Mouse (Mus musculus): ENCODE data around the gene Gmds.

Gene Gmds

DNA sequence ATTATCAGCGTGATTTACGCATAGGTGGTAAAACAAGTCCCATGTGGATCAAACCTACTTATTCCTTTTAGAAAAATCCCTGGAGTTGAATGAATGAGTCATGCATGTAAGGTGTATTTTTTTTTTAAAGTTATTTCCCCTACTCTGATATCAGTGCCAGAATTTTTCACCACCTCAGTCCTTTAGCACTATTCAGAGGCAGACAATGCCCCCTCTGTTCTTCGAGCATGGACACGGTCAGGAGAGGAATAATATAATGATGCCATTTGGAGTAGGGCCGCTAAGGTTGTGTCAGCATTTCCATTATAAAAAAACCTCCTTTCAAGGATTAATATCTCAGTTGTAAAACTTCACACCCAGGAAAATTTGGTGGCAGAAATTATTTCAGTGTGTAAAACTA lies 301.6 kb downstream of the Gmds start:
- DNase-seq (ENCODE audit: extremely low read depth, low read depth, low spot score) = no peak

DNA sequence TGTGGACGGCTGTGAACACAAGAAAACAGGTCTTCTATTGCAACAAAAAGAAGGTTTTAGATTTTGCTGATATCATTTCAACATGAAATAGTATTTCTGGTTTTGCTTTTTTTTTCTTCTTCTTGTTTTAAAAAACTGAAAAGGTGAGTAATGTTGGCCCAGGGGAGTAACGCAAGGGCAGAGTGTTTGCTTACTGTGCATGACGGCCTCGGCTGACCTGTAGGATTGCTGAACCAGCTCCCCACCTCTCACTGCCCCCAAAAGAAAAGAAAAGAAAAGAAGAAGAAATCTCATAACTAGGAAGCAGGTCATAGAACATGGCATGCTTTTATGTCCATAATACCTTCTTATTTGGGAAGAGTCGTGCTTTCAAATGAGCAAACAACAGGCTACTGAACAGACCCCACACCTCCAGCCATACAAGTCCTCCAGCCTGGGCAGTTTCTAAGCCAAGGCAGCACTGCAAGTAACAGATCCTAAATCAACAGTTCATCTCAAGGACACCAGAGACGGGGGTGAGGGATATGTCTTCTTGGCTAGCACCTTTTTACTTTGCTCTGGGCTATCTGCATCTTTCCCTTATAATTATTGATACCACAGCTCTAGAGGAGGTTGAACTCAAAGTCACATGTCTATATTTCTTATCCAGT lies 303.6 kb downstream of the Gmds start:
- DNase-seq (ENCODE audit: extremely low read depth, low read depth, low spot score) = no peak

DNA sequence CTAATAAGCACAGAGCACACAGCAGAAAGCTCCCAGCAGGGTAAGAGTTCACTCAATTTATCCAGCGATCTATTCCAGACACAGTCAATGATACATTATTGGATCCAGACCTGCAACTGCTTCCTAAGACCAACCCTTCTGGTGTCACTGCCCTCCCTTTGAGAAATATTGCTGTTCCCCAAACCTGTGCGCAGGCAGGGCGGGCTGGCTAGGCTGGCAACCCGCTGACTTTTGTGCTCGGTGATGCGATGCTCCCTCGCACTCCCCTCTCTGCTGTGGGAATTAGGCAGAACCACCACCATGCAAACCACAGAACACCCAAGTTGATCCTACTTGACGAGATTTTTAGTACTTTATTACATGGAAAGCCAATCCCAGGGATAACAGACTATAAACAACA lies 304.4 kb downstream of the Gmds start:
- DNase-seq (ENCODE audit: extremely low read depth, low read depth, low spot score) = no peak

DNA sequence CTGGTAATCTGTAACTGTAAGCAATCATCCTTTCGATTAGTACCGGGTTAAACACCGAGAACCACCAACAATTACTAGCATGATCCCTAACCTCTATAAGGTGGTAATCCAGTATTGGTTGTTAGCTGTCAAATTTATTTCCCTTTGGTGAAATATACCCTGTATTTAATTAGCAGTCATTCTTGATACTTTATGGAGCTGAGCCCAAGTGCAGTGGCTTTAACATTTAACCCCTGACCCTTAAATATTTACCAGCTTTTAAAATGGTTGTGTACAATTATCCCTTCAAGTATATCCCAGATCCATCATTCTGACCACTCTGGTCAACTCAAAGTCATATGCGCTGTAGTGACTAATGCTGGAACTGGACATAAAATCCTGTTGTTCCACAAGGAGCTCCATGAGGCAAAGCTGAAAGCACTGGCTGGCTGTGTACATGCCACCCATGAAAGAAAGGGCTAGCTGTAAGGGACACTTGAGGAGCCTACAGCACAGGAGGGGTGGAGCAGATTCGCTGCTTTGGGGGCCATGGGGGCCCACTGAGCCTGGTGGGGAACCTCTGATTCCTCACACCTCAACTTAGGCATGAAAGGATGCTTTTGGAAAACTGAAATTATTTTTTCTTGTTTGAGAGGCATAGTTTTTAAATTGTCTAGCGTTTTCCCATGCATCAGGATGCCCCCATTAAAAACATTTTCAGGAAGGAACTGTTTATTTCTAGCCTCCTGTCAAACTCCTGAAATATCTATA lies 312.1 kb downstream of the Gmds start:
- no peak for DNase-seq (ENCODE audit: extremely low read depth, low read depth, low spot score)

DNA sequence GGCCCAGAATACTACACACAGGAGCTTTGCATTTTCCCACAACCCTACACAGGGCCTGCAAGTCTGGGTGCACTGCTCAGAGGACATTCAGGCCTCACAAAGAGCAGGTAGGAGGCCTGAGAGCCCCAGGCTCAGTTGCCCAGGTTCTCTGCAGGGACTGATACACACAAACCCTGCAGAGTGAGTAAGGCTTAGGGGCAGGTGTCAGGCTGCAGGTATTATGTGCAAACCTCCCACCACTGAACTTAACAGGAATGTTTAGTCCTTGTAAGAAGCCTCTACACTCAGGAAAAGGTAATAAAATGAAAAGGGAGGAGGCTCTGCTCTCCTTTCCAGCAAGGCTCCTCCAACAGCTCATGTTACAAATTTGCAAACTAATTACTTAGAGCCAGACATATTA lies 313.7 kb downstream of the Gmds start:
- no peak for DNase-seq (ENCODE audit: extremely low read depth, low read depth, low spot score)

DNA sequence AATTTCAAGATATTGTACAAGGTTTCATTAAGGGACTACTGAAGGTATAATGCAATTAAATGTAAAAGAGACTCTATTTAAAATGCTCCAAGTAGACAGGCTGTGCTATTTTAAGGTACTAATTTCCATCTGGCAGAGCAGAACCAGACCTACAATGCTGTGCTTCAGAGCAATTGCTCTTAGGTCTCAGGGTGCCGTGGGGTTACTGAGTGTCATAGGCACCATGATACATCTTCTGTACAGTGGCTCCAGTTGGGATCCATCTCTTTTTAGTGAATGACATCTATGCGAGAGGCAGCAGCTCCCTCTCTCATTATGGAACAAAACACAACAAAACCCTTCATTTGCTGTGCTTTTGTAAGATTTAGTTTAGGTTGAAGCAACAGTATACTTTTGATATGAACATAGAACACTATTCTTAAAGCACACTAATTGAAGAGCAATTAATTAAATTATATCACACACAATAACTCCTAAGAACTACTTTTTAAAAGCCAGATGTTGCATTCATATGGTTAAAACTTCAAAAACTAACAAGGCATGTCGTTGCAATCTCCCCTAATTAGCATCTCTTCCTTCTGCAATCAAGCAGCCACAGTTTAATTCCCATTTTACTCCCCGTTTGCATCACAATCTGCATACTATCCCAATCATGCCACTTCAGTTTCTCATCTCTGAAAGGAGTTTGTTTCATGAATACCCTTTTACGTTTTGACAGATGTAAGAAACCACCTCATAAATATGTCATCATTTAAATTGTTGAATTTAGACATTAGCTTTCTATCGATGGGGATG lies 317.9 kb downstream of the Gmds start:
- no peak for DNase-seq (ENCODE audit: extremely low read depth, low read depth, low spot score)

DNA sequence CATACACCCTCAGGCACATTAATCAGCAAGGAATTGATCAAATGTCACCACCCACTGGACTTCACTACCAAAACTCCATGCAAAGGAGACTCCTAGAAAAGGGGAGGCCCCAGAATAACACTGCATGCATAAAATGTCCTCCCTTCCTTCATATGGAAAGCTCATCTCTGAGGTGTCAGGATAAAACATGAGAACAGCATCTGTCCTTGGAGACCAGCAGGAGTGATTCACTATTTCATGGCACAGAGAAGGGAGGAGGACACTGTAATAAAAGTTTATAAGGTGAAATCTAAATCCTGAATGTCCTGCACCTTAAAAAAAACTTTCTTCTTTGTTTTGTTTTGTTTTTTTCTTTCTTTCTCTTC lies 319.3 kb downstream of the Gmds start:
- DNase-seq (ENCODE audit: extremely low read depth, low read depth, low spot score) = no peak

DNA sequence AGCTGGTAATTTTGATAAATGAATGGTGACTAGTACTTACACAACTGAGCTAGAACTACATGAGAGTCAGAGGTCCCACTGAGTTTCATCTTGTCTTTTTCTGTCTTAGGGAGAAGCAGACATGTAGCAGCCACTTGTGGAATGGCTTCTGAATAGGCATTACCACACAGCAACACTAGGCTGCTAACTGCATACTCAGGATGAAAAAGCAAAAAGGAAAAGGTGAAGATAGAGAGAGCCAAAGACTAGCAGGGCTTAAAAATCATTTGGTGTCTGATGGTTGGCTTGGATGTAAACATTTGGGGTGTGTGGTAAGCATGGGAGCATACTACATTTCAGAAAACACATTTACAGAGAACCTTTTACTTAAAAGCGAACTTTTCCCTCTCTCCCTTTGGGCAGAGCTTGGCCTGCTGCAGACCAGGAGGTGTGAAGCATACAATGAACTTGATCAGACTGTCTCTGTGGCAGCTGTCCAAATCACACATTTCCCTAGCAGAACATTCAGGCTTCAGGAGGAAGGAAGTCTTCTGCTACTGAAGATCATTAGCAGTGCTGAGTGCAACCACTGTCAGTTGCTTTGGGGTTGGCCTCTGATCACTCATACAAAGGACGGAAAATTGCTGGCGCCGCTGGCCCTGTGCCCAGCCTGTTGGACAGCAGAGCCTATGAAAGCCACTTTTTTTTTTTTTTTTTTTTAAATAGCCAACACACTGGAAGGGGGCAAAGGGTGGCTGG lies 319.9 kb downstream of the Gmds start:
- DNase-seq (ENCODE audit: extremely low read depth, low read depth, low spot score) = no peak

DNA sequence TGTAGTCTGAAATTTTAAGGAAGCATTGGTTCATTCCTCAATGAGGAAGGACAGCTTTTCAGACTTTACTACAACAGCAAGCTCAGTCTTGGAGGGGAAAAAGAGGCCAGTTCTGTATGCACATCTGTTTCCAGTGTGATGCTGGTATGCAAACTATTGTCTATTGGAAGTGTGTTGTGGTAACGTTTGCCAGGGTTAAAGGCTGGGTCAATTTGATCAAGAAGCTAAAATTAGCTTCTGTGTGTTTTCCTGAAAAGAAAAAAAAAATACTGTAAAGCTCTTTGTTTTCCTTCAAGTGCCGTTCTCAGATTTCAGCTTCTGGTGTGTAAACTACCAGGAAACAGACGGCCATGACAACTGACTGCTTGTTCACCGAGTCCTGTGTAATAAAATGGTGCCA lies 329.7 kb downstream of the Gmds start:
- DNase-seq (ENCODE audit: extremely low read depth, low read depth, low spot score) = no peak

DNA sequence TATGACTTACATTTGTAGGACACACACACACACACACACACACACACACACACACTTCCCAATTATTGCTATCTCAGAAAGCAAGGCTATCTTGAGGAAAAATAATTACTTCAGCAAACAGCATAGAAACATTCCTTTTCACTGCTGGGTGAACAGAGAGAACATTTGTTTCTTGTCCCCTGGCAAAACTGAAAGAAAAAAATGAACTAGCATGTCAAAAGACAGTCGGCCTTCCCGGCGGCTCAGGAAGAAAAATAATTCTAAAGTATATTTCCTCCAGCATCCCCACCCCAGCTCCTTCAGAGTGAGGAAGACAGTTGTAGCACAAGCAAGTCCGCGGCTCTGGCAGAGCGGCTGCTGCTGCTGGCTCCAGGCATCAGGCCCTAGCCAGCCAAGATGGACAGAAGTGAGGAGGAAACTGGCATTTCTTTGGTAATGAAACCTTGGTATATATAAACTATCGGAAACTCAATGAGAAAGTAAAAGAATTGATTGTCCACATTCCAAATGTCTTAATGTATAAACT lies 330.4 kb downstream of the Gmds start:
- DNase-seq (ENCODE audit: extremely low read depth, low read depth, low spot score) = no peak

DNA sequence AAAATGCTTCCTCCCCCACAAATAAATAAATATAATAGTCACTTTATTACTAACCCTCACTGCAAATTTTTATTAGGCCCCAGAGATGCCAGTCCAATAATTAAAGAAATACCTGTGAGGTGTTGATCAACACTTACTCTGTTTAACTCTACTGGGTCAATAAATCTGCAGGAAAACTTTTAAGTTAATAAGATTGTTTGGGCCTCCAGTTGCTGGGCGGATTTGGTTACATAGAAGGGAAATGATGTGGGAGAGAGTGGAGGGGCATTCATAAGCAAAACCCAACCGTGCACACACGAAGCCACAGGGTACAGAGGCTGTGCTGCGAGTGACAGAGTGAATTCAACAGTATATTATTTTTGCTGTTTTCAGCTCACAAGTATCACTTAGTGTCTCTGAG lies 345.1 kb downstream of the Gmds start:
- DNase-seq (ENCODE audit: extremely low read depth, low read depth, low spot score) = no peak

DNA sequence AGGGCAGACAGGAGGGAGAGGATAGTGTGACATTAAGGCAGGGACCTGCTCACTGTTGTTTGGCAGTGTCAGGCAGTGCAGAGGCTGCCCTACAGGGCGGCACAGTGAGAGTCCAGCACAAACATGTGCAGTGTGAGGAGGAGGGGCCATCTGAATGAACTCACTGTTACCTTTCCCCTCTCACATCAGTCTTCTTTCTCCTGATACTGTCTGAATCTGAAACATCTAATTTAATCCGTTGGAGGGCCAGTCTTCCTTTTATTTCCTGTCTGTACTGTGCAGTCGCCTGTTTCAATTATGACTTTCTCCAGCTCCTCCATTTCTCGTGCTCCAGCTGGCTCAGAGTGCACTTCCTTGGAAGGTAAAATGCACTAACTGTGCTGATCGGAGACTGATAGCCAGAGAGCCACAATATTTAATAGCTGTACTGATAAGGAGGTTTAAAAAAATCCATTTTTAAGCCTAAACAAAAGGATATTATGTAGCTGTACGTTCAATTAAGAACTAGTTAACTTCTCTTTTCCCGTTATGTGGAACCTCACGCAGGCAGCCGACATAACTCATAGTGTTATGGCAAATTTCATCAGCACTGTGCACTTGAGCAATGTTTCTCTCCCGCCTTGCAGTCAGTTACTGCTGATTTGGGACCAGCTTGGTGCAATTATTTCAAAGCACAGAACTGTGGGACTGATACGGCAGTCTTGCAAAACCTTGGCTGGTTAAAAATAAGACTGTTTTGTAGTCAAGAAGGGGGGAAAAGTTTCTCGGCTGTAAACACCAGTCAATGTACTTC lies 345.9 kb downstream of the Gmds start:
- DNase-seq (ENCODE audit: extremely low read depth, low read depth, low spot score) = no peak

DNA sequence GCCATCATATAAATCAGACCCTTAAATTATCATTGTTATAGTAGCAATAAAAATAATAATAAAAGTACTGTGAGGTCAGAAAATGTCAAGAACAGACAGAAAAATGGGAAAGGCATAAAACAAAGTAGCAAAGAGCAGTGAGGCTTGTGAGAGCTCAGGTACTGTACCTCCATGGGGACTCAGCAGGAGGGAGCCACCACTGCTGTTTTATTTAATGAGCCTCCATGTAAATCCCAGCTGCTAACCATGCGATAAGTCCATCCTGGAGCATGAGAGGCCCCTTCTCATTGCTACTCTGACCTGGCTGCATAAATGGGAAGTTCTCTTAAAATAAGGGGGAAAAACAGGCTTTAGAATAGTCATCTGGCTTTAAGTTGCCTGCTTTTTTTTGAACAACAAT lies 357.3 kb downstream of the Gmds start:
- DNase-seq (ENCODE audit: extremely low read depth, low read depth, low spot score) = no peak

DNA sequence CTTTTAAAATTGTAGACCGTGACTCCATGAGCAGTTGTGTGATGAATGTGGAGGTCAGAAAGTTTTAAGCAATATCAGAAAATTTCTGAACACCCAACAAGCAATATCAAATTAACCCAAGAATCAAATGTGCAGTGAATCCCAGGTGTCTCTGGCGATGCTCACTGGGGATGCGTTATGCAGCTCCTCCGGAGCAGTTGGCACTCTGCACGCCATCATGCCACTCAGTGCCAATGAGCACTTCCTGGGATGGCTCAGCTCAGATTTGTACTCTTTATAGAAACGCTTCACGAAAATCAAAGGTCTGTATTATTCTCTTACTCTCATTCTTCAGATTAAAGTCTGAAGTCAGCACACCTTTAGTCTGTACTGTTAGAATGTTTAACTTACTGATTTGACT lies 360.4 kb downstream of the Gmds start:
- DNase-seq (ENCODE audit: extremely low read depth, low read depth, low spot score) = no peak

DNA sequence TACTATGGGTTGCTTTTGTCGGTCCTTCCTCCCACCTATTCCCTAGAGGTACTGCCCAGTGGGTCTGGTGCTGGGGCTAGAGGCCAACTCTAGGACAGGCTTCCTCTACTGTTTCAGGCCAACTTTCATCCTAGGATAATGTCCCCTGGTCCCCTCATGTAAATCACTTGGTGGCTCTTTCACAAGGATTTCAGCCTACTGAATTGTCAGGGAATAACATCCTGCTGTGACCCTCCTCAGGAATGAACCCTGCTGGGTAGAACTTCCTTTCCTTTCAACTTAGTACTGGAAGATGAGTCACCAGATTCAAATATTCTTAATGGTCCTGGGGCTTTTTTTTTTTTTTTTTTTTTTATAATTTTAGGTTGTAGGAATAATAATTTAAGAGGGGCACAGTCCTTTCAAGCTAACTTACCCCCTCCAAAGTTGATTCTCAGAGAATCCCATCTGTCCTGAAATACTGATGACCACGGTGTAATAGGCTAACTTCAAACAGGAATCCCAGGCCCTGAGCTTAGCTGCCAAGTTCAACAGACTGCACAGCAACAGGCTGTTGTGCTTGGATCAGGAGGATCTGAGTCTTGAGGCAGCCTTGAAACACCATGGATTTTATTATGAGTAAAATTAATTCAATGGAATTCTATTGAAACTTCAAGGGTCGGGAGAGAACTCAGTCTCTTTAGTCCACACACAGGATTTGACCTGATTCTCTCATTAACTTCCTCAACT lies 363.6 kb downstream of the Gmds start:
- DNase-seq (ENCODE audit: extremely low read depth, low read depth, low spot score) = no peak

DNA sequence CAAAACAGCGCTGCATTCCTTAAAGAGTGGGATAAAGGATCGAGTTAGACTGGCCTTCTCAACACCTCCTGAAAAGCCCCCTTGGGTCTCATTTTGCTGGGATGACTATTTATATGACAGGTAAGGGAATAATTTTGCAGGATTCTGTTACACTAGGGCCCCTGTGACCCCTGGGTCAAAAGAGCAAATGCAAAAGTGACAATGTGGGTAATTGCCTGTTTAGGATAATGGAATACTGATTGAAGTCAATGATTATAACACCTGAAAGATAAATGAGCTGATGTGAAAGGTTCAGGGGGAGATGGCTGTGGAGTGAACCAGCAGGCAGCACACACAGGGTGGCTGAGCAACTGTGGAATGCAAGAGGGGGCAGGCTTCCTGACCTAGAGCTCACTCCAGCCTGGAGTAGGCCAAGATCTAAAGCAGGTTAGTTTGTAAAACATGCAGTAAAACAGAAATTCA lies 367.5 kb downstream of the Gmds start:
- DNase-seq (ENCODE audit: extremely low read depth, low read depth, low spot score) = no peak

DNA sequence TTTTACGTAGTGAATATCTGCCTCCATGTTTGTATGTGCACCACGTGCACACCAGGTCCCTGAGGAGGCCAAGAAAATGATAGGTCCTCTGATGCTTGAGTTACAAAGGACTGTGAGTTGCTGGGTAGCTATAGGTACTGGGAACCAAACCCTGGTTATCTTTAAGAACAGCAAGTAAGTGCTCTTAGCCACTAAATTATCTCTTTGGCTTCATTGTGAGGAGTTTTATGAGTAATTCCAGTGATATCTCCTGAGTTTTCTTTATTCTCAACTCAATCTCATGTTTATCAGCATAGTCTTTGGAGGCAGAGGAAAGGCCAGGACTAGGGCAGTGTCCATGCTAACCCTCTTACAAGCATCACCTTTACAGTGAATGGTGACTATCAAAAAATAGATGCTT lies 370.3 kb downstream of the Gmds start:
- DNase-seq (ENCODE audit: extremely low read depth, low read depth, low spot score) = no peak

DNA sequence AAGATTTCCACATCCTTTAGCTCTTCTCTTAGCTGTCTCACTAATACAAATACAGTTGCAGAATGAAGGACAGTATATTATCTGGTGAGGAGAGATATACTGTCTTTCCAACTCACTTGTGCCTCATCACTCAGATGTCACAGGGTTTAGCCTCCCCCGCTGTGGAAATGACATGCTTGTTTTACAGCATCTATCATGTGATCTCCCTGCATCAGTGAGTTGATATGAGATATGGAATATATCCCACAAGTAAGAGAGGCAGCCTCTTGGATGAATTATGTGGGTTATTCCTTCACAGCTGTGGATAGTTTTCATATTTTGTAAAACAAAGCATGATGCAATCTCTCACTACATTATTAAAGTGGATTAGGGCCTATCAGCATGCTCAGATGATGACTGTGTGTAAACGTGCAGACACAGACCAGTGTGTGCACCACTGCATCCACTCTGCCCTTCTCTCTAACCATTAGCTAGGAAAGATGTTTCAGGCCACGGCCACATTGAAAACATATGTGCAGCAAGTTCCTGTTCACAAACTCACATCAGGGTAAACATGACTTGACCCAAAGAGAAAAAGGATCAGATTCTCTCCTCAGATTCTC lies 371.5 kb downstream of the Gmds start:
- DNase-seq (ENCODE audit: extremely low read depth, low read depth, low spot score) = no peak

DNA sequence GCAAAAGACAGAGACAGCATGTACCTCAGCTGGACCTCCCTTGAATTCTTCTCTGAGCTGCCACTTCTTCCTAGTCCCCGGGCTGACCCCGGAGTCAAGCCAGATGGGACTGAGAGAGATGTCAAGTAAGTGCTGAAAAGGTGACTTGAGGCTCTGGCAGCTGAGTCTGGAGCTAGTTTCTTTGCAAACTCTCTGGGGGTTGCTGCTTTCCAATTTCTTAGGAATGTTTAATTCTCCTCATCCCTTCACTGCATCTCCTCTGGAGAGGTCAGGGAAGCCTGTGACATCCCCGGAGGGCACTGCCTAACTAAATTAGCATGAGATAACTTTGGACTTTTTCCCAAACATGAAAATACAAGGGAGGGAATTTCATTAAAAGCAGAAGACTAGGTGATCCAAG lies 378.0 kb downstream of the Gmds start:
- no peak for DNase-seq (ENCODE audit: extremely low read depth, low read depth, low spot score)
